Mouse (Mus musculus): ENCODE results near the gene Smyd2.

Smyd2 gene

DNA sequence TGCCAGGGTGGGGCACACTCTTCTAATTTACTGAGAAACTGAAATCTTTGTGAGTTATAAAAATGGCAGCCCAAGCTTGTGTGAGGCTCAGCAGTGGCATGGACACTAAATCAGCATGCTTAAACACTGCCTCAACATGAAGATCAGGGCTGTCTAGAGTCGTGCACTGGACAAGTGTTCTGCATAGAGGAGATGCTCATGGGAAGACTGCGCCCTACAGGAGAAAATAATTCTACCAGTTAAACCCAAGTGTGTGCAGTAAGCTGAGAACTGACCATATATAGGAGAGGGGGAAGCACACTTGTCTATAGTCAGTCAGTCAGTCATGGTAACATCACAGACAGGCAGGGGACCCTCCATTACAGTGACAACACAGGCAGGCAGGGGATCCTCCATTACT, 43.0 kb downstream of the Smyd2 start:
- in situ Hi-C loops (cut with MseI, MboI): loop anchor here in 1 of 2 experiments (10.0 kb wide), 1 partner anchor 174 kb away; no protein-coding TSS in a partner anchor

DNA sequence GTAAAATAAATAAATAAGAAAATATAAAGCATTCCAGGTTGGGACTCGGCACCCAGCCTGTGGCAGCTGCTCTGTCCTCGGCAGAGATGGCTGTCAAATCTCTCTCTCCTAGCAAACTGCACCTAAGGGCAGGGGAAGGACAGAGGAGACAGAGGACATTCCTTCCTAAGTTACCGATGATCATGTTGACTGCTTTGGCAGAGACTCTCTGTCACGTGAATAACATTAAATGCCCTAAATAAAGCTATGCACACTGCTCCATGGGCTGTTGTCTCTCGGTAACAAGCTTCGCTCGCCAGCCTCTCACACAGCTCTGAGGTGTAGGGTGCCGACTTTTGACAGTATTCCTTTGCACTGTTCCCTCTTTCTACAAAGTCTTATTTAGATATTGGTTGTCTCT, 46.0 kb downstream of the Smyd2 start:
- in situ Hi-C loops (cut with MseI, MboI): loop anchor here in 1 of 2 experiments (10.0 kb wide), 1 partner anchor 171 kb away; no protein-coding TSS in a partner anchor

DNA sequence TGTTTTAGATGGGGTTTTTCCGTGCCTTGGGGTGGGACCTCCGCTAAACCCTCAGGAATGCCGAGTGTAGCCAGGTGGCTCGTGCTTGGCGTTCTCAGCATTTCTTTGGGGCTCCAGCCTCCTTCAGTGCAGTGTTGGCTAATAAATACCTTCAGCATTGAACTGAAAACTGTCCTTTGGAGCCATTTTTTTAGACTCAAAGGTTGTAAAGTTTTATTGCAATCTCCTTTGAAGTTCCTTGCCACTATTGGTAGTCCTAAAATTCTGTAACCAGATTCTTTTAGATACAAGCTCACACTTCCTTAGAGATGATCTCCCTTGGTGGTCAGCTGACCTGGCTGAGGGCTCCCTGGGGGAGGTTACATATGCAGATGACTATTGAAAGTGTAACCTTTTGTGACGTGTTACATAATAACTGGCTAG, 46.7 kb downstream of the Smyd2 start:
- in situ Hi-C loops (cut with MseI, MboI): loop anchor here in 1 of 2 experiments (10.0 kb wide), 1 partner anchor 171 kb away; no protein-coding TSS in a partner anchor

DNA sequence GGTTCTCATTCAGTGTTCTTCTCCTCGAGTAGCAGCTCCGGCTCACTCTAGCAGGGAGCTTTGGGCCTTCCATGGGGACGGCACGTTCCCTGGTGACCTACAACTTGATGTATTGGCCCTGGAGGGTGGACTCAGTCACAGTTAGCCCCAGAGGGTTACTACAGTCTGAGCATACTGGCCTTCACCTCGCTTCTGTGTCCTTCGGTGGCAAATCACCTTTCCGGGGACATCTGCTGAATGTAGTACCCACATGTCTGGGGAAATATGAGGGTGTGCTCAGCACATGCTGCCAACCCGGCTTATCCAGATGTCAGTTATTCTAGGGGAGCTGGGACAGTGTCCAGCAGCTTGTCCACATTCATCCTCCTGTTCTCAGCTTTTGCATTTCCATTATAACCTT, 48.6 kb downstream of the Smyd2 start:
- in situ Hi-C loops (cut with MseI, MboI): loop anchor here in 1 of 2 experiments (10.0 kb wide), 1 partner anchor 169 kb away; no protein-coding TSS in a partner anchor

DNA sequence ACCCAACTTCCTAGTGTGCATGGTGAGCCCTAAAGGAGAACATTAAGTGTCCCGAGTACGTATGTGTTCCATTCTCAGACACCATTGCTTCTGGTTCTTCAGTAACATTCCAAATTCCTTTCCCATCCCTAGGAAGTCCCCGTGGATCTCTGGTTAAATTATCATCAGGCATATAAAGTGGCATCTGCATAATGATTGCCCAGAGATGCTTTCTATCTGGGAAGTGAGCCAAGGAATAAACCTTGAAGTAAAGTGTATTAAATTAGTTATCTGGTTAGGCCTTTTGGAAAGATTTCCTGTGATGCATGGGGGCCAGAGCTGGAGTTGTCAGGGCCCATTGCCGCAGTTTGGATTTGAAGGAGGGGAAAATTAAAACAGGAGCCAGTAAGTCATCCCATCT, 50.1 kb downstream of the Smyd2 start:
- in situ Hi-C loops (cut with MseI, MboI): loop anchor here in 1 of 2 experiments (10.0 kb wide), 1 partner anchor 167 kb away; no protein-coding TSS in a partner anchor

DNA sequence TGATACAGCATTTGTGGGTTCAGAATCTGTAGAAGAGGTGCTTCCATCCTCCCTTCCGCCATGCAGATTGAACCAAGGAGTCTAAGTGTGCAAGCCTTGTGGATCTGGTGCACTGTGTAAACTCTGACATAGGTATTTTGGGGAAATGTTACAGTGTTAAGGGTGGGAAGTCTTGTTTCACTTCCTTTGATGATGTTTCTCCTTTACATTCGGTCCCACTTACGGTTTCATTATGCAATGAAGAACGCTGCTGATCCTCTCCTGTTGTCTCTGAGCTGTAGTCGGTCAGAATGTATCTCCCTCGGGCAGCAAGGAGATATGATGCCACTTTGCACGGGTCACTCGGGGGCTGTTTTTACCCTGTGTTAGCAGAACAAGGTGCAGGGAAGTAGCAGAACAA, 50.5 kb downstream of the Smyd2 start:
- in situ Hi-C loops (cut with MseI, MboI): loop anchor here in 1 of 2 experiments (10.0 kb wide), 1 partner anchor 167 kb away; no protein-coding TSS in a partner anchor

DNA sequence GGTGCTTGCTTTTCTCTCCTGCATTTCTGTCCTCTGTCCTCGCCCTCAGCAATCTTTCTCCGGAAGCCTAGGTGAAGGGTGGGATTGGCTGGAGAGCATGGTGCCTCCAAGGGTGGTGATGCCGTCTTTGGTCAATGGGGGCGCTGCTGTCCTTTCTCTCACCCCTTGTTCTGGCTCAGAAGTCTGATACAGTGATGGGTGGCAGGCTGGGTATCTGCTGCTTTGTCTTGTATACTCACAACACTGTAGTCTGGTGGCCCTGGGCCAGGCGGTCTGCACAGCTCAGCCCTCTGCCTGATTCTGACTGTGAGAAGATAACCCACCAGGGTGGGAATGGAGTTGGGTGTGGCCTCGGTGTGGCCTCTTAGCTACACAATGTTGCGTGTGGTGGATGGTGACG, 51.6 kb downstream of the Smyd2 start:
- in situ Hi-C loops (cut with MseI, MboI): loop anchor here in 1 of 2 experiments (10.0 kb wide), 1 partner anchor 166 kb away; no protein-coding TSS in a partner anchor

DNA sequence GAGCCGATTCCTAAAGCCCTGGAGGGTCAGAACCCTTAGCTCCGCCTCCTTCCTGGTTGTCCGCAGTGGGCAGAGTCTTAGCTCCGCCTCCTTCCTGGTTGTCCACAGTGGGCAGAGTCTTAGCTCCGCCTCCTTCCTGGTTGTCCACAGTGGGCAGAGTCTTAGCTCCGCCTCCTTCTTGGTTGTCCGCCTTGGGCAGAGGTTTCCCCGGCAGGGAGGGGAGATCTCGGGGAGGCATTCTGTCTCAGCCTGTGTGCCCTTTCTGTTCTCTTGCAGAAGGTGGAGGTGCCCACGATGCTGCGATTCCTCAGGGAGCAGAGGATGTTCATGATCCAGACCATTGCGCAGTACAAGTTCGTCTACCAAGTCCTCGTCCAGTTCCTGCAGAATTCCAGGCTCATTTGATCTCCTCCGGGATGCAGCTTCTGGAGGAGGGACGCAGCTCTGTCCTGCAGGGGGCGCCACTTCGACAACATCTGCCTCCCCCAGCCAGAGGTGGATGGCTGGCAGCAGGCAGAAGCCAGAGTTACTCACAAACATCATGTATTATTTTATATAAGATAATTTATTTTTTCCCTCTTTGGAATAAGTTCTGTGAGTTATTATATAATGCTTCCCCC, 52.4 kb downstream of the Smyd2 start:
- in situ Hi-C loops (cut with MseI, MboI): loop anchor here in 1 of 2 experiments (10.0 kb wide), 1 partner anchor 165 kb away; no protein-coding TSS in a partner anchor

DNA sequence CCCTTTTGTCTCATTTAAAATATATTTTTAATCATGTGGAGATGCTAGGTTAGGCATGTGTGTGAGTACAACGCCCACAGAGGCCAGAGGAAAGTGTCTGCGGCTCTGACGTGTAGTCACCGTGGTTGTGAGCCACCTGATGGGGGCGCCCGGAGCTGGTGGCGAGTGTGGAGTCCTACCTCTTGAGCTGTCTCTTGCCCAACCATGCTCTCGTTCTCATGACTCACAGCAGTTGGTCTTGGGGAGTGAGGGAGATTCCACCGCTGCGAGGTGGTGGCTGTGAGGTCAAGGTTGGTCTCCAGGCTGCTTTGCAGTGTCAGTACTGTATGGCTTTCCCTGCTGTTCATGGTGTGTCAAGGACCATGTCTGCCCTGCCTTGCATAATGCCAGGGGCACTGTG, 54.1 kb downstream of the Smyd2 start:
- in situ Hi-C loops (cut with MseI, MboI): no loop called here

DNA sequence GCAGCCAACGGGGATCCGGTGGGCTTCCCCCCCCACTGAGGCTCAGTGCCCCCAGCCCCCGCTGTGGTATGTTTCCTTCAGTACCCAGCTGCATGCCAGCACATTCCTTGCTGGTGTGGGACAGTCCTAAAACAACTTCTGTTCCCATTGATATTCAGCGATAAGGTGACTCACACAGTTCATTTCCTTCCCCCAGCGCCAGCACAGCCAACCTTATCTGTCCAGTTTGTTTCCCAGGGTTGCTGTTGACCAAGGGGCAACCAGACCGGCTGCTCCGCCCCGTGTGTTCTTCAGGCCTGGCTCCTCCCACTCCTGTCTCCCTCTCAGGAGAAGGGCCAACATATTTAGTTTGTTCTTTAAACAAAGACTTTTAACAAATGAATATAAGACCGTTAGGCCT, 54.7 kb downstream of the Smyd2 start:
- in situ Hi-C loops (cut with MseI, MboI): no loop called here

DNA sequence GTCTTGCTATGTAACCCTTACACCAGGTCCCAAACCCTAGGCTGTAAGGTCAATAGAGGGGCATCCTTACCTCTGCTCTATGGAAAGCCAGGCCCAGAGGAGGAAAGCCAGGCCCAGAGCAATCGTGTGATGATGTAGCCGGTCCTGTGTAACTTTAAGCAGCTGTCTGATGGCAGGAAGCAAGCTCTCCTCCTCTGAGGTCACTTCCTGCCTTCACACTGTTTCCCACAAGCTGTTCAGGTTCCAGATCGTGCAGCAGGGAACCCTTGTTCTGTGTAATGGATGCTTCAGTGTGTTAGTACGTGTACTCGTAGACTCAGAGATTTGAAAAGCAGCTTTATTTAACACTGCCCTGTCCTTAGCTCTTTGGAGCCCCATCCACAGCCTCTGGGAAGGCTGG, 55.1 kb downstream of the Smyd2 start:
- in situ Hi-C loops (cut with MseI, MboI): no loop called here

DNA sequence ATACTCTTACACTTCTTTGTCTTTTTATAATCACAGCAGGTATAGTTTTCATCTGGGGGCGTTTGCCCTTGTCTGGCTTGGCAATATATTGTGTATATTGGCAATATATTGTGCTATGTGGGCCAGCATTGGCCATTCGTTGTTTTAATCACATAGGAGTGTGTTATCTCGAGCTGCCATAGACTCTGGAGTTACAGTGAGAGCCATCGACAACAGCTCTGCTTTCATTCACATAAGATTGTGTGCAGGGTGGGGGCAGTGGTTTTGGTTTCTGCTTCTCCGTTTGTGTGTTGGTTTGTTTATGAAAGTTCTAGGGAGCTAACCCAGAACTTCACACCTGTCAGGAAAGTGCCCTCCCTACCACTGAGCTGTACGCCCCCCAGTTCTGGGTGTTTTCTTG, 55.5 kb downstream of the Smyd2 start:
- in situ Hi-C loops (cut with MseI, MboI): no loop called here

DNA sequence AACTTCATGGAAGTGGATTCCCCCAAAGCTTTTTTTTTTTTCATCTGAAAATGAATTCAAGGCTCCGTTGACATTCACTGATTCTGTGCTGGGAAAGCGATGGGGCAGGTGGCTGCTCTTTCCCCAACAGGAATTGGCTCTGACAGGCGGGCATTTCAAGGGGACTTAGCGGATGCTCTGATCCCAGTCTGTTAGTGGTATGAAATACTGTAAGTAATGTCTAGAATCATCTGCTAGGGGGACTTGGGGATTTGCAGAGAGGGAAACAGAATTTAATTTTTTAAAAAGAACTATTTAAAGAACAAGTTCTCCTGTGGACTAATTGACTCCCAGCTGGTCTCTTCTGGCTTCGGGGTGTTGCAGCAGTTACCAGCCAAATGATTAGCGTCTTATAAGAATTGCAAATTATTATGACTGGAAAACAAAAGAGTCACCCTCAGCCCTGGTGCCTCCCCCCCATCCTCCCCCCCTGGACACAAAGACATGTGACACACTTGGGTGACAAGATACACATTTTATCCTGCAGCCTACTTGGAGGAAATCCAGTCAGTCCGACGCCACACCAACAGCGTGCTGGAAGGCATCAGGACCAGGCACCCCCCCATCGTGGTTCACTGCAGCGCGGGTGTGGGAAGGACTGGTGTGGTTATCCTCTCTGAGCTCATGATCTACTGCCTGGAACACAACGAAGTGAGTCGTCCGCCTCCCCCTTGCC, 57.2 kb downstream of the Smyd2 start:
- in situ Hi-C loops (cut with MseI, MboI): no loop called here

DNA sequence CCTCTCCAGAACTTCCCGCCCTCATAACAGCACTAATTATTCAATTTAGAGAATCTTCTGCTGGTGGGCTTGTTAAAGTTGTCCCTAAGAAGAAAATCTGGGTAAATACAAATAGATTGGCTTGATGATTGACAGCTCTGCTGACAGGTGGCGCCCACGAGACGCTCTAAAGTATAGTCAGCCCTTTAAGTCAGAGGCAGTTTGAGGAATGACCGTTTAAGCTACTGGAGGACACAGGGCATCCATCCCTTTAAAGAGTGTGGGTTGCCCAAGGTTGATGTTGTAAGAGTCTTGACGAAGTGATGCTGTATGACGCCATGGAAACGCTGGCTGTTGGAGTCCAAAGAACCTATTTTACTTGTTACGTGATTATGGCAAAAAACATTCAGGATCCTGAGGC, 57.9 kb downstream of the Smyd2 start:
- in situ Hi-C loops (cut with MseI, MboI): no loop called here

DNA sequence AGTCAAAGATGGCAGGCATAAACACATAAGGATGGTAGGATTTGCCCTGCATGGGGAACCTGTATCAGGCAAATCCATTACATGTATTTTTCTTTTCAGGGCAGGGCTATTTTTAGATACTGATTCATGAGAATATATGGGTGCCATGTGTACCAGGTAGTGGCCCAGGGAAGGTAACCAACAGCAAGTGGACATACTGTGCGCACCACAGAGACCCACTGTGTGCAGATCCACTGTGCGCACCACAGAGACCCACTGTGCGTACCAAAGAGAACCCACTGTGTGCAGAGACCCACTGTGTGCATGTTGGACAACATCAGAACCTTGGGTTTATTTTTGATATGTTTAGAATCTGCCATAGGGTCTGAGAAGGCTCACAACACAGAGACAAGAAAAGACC, 58.4 kb downstream of the Smyd2 start:
- in situ Hi-C loops (cut with MseI, MboI): no loop called here

DNA sequence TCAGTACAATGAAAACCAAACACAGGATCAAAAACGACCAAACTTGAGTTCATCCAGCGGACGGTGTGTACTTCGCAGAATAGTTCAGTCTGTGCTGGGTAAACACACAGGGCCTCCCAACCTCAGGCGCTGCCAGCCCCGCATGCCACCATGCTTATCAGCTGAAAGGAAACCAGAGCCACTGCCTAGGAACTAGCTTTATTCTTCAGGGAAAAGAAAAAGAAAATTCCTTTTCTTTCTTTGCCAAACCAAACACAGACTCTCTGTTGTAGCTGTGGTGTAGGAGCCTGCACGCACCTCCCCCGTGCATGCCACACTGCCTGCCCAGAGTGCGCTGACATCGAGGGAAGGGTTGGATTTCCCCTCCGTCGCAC, 61.2 kb downstream of the Smyd2 start:
- in situ Hi-C loops (cut with MseI, MboI): no loop called here

DNA sequence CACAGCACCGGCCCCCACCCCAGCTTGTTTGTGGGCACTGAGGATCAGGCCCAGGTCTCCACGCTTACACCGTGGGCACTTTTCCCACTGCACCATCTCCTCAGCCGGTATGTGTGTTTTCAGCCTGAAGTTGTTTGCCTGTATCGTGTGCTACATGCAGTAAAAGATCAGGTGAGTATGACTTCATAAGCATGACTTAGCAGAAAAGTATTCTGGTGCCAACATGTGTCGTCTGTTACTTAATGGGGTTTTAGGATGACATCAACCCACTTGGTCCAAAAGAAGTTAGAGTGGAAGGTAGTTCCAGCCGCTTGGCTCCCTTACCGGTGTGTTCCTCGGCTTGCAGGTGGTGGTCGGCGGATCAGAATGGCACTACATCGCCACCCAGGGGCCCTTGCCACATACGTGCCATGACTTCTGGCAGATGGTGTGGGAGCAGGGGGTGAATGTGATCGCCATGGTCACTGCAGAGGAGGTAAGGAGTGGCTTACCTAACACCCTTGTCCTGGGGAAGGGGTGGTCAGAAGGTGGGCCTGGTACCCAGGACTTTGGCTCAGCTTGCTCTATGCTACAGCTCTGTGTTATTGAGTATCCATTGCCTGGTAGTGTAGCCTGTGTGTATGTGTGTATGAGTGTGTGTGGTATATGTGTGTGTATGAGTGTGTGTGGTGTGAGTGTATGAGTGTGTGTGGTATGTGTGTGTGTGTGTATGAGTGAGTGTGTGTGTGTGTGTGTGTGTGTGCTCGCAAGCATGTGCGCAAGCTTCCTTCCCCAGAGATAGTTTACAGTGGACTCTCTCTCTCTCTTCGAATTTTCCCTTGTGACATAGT, 61.8 kb downstream of the Smyd2 start:
- in situ Hi-C loops (cut with MseI, MboI): no loop called here

DNA sequence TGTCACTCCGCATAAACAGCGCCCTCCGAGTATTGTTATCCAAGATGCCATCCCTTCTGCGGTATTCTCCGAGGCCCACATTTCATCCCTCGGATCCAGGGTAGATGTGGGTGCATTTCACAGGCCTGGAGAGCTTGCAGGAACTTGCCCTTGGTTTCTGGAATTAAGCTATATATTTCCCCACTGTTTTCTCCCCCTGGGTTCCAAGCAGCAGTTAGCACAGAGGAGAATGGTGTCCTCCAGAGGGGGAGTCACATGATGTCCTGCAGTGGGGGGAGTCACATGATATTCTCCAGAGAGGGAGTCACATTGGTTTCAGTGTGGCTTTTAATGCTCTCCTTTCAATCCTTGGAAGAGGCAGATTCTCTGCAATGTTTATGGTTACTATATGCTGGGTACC, 63.8 kb downstream of the Smyd2 start:
- in situ Hi-C loops (cut with MseI, MboI): no loop called here

DNA sequence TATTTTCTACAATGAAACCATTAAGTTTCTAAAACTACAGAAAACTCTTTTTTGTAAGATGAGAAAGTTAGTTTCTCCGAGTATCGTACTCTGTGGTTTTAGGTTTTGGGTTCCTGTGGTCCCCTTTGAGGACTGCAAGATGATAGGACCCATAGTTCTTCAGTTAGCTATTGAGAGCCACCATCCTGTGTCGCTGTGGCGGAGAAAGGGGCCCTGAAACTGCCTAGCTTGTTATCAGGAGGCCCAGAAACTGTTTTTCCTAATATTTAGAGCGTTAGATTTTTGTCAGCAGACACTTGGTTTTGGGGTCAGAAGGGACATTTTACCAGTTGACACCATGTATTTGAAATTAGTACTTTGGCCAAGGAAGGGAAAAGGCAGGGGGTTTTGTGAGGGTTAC, 66.4 kb downstream of the Smyd2 start:
- in situ Hi-C loops (cut with MseI, MboI): no loop called here

DNA sequence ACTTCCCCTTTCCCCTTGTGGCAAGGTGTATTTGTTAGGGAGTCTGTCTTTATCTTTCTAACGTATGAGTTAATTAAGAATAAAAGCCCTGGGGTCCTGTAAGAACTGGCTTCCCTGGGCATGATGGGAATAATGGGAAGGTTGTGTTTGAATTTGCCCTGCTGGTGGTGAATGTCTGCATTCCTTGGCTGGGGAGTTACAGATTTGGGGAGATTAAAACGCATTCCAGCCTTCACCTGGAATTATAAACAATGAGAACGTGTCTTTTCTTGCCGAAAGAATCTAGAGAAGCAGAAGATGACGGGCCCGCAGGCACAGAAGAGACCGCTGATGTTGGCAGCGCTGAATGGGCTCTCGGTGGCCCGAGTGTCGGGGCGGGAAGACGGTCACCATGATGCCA, 67.5 kb downstream of the Smyd2 start:
- in situ Hi-C loops (cut with MseI, MboI): no loop called here

DNA sequence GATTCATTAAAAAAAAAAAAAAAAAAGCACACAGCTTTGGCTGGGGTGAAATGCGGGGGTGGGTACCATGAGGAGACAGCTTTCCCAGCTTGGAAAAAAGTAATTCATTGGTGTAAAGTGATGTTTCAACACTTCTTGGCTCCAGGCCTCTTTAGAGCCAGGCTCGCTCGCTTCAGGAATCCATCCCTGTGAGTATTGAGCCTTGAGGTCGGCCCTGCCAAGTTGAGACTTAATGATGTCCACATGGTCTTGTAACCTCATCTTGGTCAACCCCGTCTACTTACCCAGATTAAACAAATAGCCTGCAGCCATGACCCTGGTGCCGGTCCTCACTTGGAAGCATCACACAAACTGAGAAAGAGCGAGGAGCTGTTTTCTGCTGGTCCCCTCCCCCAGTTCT, 69.7 kb downstream of the Smyd2 start:
- in situ Hi-C loops (cut with MseI, MboI): no loop called here

DNA sequence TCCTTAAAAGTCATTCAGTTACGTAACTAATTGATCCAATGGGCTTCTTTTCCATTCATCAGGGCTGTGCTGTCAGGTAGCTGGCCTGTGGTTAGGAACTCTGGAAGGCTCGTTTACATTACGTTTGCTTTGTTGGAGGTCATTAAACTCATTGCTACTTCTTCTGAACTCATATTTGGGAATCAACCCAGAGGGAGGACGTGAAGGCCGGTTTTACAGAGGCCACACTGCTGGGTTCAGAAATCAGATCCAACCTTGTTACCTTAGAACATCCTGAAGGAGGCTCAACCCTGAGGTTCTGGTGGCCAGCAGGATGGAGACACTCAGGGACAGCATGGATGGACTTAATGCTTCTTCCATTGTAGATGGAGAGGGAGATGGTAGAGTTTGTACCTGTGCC, 70.1 kb downstream of the Smyd2 start:
- in situ Hi-C loops (cut with MseI, MboI): no loop called here

Data from mouse trophoblast stem cell (cell line).